Mouse (Mus musculus) CH12.LX (cell line): ENCODE results near the gene Kera.

Source experiments
- CTCF ChIP-seq, 2 experiments: IDR thresholded peaks in 1 of 2; conservative IDR thresholded peaks in 1 of 2; 2 replicates each; pipeline ENCODE4 v1.5.1; 2011 to 2012; ENCODE audit warnings: low read depth in 2 of 2, low read length in 2 of 2, improper control_type of control experiment in 1 of 2, inconsistent platforms in 1 of 2, mild to moderate bottlenecking in 1 of 2, moderate library complexity in 1 of 2
- ELF1 ChIP-seq: IDR thresholded peaks from 2 replicates; pipeline ENCODE4 v1.6.1; 2014; ENCODE audit warnings: low read depth, mild to moderate bottlenecking, inconsistent platforms, low read length, improper control_type of control experiment
- EP300 ChIP-seq: IDR thresholded peaks from 2 replicates; pipeline ENCODE4 v1.6.1; 2011; ENCODE audit warnings: low read length, improper control_type of control experiment
- HCFC1 ChIP-seq: IDR thresholded peaks from 2 replicates; pipeline ENCODE4 v1.6.1; 2012; ENCODE audit warnings: low read depth, mild to moderate bottlenecking, inconsistent platforms, low read length, improper control_type of control experiment
- JUND ChIP-seq: conservative IDR thresholded peaks from 2 replicates; pipeline ENCODE4 v1.6.1; 2011; ENCODE audit warnings: low read depth, low read length, improper control_type of control experiment
- KAT2A ChIP-seq: IDR thresholded peaks from 2 replicates; pipeline ENCODE4 v1.6.1; 2012; ENCODE audit warnings: low read length, improper control_type of control experiment, inconsistent platforms; ENCODE audit not compliant: insufficient replicate concordance
- MAX ChIP-seq: IDR thresholded peaks from 2 replicates; pipeline ENCODE4 v1.6.1; 2011; ENCODE audit warnings: low read length, improper control_type of control experiment
- PAX5 ChIP-seq: IDR thresholded peaks from 2 replicates; pipeline ENCODE4 v1.6.1; 2012; ENCODE audit warnings: low read length, inconsistent platforms, mixed read lengths
- POLR2A ChIP-seq: IDR thresholded peaks from 2 replicates; pipeline ENCODE4 v1.6.1; 2011; ENCODE audit warnings: low read depth, mild to moderate bottlenecking, improper control_type of control experiment, low read length
- USF1 ChIP-seq: IDR thresholded peaks from 2 replicates; pipeline ENCODE4 v1.6.1; 2014; ENCODE audit warnings: low read depth, mild to moderate bottlenecking, inconsistent platforms, low read length, improper control_type of control experiment

GRCm38 (mm10) chr10:97589574-97589973 is 17.1 kb upstream of the Kera start:
- TF ChIP-seq JUND: no peak
- no peak for TF ChIP-seq ELF1
- no peak for TF ChIP-seq KAT2A
- TF ChIP-seq CTCF (conservative IDR thresholded peaks at IDR 0.05 in 1 of 2, IDR thresholded peaks at IDR 0.05 in 1 of 2; ENCODE audit: low read depth in 2 of 2, low read length in 2 of 2): no peak
- no peak for TF ChIP-seq EP300
- TF ChIP-seq USF1: no peak
- no peak for TF ChIP-seq MAX
- TF ChIP-seq PAX5: no peak
- TF ChIP-seq POLR2A: no peak
- TF ChIP-seq HCFC1: no peak
